Mouse (Mus musculus) monocyte, adult 5-6 weeks (primary cell): Measurements from ENCODE around the gene Ano1. TPM values are rescaled to one million over a fixed set of nuclear protein-coding genes. Genes with fewer than 3 reads are reported as not detected.

Experiments used
- ATAC-seq: fragments of 153-309, 156-312 bp; replicated peaks from 2 replicates; pipeline ENCODE4 v1.8.0; 2017; ENCODE audit warnings: mild to moderate bottlenecking; ENCODE audit not compliant: low TSS enrichment, insufficient number of reproducible peaks, severe bottlenecking, poor library complexity, low FRiP score
- total RNA-seq: library from RNA; stranded (forward); fragments of 200-1000, 200-491, 200-594 nt; gene quantifications from 3 replicates; pipeline ENCODE4 v1.2.3, GENCODE M21; 2017

Gene Ano1
- 0.38 TPM in 1 of 3 replicates, not detected in the others for total RNA-seq

DNA sequence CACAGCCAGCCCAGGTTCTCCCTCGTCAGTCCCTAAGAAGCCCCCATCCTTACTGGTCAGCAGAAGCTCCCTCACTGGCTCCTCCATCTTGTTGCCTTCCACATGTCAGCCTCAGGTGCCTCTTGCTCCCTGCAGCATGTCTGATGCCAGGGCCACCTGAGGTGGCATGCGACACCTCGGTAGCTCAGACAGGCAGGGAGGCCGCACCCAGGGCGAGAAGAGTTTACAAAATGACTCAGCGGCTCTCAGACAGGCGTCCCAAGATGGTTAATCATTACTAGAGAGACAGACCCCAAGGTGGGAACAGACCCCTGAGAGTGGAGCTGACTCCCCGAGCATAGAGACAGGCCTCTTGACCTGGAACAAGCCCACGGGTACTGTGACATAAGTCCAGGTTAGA lies at the start of gene Ano1:
TSS of gene Ano1 (minus strand) at position 142 of the 400 bp plus-strand sequence.
- no peak for ATAC-seq

DNA sequence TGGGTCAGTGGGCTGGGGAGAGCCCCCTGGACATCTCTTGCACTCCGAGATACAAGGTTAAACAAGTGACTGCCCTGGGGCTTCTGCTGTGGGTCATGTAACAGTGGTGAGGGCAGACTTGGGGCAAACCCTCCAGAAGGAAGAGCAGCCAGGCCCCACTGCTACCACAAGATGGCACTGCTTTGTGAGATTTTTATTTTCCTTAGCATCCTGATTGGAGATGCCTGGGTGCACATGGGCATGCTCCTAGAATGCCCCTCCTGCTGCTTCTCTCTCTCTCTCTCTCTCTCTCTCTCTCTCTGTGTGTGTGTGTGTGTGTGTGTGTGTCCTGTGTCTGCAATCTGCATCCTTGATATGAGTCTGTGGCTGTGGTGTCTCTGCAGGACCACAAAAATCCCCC lies 46.7 kb upstream of the Ano1 start:
- ATAC-seq = no peak

- ATAC-seq = no peak
These were observed 45.4 kb upstream of the Ano1 start for GRCm38 (mm10) chr7:144796986-144797735.

DNA sequence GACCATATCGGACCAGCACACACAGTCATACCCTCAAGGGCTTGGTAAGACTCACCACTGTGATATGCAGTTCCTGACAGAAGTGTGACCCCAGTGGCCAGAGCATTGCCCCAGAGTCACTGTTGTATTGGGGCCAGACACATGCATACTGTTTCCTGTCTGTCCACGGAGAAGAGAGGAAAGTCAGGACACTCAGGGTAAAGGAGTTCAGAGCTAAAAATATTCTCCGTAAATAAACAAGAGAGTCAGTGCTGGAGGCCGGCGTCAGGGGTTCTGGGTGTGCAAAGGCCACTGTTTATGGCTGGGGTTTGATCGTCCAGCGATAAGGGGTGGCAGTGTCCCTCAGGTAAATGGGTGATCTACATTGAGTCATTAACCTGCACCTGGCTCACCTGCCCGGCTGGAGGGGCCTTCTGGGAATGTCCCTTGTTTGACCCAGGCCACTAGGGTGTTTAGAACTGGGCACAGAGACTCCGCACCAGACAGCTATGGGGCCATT lies 44.3 kb upstream of the Ano1 start:
- no peak for ATAC-seq

DNA sequence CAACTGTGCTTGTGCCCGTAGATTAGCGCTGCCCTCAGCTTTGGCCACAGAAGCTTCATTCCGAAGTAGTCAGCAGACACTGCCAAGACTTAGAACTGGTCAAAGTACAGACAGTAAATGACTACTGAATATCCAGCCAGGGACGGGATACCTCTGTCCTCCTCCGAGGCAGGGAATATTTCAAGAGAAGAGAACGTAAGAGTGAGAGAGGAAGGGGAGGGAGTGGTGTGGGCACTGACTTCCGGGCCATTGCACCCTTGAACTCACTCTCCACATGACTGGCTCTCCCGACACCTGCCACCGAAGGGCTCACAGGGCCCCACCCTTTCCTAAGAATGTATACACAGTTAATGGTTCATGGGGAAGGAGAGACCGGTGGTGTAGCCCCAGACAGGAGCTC lies 41.5 kb upstream of the Ano1 start:
- no peak for ATAC-seq

- ATAC-seq = no peak
These were observed 39.7 kb upstream of the Ano1 start for GRCm38 (mm10) chr7:144791426-144791825.

DNA sequence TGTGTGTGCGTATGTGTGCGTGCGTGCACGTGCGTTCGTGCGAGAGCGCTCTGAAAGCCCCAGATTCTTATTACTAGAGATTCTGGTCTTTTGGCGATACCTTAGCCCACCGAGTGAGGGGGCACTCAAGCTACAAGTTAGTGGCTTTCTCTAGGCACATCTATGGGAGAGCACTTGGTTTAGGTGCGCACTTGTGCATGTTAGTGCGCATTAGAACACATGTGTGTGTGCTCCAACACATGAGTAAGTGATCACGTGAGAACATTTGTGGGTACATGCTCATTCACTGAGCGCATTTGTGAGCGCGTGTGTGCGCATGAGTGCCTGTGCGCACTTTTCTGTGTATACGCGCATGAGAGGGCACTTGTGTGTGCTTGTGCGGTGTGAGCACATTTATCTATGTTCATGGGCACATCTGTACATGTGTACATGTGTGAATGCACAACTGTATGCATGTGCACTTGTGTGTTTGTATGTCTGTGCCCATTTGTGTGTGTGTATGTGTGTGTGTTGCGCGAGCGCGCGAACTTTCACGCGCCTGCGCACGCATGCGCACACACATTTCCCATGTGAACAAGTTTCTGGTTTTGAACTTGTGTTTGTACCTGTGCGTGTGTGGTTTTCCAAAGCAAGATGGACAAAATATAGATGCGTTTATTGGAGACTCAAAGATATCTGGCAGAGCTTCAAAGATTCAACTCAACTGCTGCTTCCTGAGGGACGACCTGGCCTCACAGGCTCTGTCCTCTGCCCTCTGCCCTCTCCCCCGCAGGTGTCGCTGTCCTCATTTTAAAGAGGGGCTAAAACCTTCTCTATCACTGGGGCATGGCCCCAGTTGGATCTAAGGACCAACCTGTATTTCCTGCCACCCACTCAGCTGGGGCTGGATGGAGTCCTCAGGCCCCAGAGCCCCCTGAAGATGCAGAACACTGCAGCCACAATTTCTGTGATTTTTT lies 38.1 kb upstream of the Ano1 start:
- ATAC-seq = no peak

DNA sequence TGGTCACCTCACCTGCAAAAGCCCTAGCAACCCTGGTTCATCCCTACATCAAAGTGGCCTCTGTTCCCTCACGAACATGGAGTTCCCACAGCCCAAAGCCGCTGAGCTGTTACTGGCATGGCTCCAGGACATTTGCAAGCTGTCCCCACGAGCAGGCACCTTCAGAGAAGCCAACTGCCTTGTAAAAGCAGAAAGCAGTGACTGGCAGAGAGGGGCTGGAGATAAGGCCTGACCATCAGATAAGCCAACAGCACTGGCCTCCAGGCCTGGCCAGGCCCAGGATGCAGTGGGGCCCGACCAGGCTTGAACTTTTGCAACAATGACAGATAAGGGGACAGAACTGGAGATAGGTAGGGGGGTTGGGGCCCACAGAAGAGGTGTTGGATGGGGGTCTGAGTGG lies 36.9 kb upstream of the Ano1 start:
- no peak for ATAC-seq

DNA sequence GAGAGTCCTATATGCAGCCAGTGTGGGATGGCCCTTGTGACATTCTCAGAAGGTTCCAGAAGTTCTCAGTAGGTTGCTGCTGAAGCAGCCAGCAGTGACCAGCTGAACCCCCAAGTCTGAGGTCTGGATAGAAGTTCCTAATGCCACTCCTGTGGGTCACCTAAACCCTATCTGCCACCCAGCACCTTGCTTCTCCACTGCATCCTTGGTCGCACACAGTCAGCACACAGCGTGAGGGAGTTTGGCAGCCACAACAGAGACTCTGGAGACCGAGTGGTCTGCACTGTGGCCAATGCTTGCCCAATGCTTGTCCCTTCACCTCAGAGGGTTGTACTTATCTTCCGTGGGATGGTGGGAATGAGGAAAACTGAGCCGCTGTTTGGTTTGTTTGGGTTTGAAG lies 35.7 kb upstream of the Ano1 start:
- ATAC-seq = no peak

DNA sequence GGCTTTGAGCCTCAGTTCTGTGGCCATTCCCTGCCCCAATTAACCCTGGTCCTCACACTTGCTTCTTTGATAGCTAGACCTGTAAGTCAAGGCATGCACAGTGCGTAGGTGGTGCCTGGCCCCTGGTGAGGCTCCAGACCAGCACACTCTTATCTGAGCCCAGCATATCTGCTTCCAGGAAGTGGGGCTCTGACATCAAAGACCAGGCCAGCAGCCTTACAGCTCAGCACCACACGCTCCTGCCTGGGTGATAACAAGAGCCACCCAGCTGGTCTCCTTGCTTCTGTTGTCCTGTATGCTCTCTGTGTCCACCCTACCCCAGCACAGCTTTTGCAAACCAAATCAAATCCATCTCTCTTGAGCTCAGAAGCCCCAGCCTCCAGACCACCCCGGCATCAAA lies 34.8 kb upstream of the Ano1 start:
- no peak for ATAC-seq

- ATAC-seq = no peak
These were observed 32.4 kb upstream of the Ano1 start for GRCm38 (mm10) chr7:144784176-144784575.

DNA sequence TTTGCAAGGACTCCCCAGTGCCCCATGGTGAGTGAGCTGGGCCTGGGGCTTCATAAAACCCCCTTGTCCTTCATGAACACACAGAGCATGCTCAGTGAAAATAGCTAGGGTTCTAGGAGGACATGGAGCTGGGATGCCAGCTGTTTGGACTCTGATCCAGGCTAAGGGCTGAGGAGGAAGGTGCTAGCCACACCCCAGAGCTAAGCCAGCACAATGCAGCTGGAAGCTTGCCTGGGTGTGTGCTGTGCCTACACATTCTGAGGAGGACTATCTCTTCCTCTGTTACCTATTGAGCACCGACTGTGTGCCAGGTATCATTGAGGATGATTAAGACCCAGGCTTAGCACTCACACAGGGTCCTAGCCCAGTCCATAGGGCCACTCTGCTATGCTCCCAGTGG lies 30.6 kb upstream of the Ano1 start:
- ATAC-seq = no peak

DNA sequence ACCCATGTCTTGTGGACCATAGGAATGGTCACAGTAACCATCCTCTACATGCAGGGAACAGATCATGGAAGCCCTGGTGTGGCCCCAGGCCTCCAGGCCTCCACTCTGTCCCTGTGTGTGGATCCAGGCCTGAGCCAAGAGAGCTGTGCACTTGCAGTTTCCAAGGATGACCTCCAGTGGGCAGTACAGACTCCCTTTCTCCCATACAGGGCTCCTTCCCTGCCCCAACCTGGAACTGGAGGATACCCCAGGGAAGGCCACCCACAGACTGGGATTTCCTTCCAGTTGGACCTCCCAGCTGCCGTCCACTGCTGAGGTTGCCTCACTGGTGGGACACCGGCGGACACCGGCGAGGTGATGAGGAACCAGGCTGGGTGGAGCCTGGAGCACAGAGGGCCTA lies 29.6 kb upstream of the Ano1 start:
- no peak for ATAC-seq

- ATAC-seq = no peak
These were observed 28.4 kb upstream of the Ano1 start for GRCm38 (mm10) chr7:144780190-144780589.

DNA sequence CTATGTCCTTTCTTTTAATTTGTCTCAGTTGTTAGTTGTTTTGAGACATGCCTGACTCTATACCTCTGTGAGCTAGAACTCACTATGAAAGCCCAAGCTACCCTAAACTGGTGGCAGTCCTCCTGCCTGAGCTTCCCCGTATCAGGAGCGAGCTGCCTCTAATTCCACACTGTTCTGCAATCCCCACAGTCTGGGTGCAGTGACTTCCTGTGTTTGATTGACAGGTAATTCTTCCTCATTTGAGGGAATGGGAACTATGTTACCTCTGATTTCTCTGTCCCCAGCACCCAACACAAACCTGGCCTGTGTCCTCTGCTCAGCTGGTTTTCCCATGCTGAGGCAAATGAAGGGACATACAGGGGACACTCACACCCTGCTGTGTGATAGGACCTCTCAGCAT lies 27.9 kb upstream of the Ano1 start:
- ATAC-seq = no peak

GRCm38 (mm10) chr7:144777805-144778204 lies 26.0 kb upstream of the Ano1 start:
- no peak for ATAC-seq

GRCm38 (mm10) chr7:144775804-144776447 lies 24.2 kb upstream of the Ano1 start:
- 0 out of 2 replicates have a peak, but pooled peaks have one; percentile 38 for ATAC-seq

DNA sequence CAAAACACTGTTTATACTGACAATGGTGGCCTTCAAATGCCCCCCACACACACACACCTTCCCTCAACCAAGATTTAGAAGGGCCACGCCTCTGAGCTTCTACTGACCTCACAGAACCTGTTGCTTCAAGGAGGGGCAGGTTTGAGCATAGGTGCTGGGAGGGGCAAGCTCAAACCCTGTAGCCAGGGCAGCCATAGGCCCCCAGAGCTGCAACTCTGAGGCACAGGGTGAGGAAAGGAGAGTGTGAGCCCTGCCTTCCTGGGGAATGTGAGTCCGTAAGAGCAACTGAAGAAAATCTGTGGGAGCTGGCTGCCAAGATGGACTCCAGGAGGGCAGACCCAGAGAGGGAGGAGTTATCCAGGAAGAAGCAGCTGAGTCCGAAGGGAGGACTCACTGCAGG lies 23.4 kb upstream of the Ano1 start:
- ATAC-seq = no peak

DNA sequence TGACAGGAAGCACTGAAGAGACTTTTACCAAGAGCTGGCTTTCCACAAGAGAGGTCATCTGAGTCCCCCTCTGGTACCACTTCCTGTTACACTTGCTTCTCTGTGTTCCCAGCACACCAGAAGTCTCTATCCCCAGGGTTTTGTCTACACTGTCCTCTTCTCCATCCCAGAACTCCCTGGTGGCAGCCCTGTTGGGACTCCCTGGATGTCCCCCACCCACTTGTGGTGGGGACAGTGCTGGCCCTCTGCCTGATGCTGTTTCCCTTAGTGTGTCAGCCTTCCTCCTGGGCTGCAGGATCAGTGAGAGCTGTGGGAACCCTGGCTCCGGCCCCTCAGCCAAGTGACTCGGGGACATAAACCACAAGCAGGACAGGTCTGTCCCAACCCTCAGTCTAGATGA lies 22.5 kb upstream of the Ano1 start:
- ATAC-seq = no peak
